Mouse (Mus musculus) heart, postnatal 14 days (tissue): ENCODE data around the gene Dnaic2. TPM values are rescaled to one million over a fixed set of nuclear protein-coding genes. Genes with fewer than 3 reads are reported as not detected.

ENCODE experiments used
- DNase-seq, 2 experiments: peaks; one replicate each; pipeline ENCODE4 v3.0.0; 2021 to 2022
- intact Hi-C: fragments of 180-260 bp; cut with DNase I; formaldehyde crosslinking; loops from one replicate; pipeline ENCODE4 v1.15.1; 2025
- long read RNA-seq, 2 experiments: library from polyadenylated mRNA; stranded (forward); transcript quantifications; one replicate each; pipeline ENCODE4 v2.0.0; 2021
- total RNA-seq, 2 experiments: library from RNA; stranded (reverse); gene quantifications; 2 replicates each; pipeline ENCODE4 v1.2.3; 2021

The Dnaic2 gene
- under 1 TPM; 0.27 to 0.60 TPM for total RNA-seq
- long read RNA-seq, experiment 1, partial matches to known transcripts = 0 of 1 reads
- long read RNA-seq, experiment 1, other reads (novel, unspliced or antisense) = 1 of 1 reads
- long read RNA-seq, experiment 2, partial matches to known transcripts = 0 of 1 reads
- long read RNA-seq, experiment 2, other reads (novel, unspliced or antisense) = 1 of 1 reads

DNA sequence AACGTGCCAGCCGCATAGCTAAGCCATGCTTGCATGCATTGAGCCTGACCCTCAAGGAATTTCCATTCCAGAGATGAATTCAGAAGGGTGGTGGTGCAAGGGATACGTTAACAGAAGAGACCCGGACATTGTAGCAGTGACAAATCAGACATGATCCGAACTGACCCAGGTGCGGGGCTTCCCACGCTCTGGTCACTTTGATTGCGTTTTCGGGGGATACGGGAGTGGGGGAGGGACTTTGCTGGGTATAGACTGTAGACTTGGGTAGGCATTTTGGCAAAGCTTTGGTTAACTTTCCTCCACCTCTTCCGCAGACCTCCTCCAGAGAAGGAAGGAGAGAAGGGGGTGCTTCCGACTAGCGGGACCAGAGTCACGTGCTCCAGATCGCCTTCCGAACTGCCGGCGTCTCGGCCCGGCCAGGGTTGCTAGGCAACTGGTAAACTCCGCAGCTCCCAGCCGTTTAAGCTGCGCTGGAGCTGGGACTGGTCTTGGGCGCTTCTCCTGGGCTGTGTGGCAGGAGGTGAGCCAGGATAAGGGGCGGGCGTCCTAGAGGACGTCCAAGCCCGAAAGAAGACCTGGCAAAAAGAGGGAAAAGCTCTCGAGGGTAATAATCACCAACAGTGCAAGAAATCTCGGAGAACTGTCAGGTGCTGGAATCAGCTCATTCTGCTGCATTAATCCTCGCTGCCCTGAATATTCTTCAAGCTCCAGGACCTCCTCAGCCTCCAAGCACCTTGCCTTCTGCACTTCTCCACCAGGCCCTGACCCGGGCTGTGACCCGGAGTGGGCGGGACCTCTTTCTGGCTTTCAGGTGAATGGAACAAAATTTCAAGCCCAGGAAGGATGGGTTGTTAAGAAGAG, at the start of gene Dnaic2:
Gene Dnaic2 (plus strand): TSS at position 444 of the 861 bp plus-strand sequence.
- intact Hi-C loops = loop anchor here (5.0 kb wide), 1 partner anchor 55 kb away; no protein-coding TSS in a partner anchor
- peak; percentile 70 to 78 for DNase-seq

GRCm38 (mm10) chr11:114679582-114679981, 47.6 kb upstream of the Dnaic2 start:
- DNase-seq = peak; percentile 36 to 38
- intact Hi-C loops = loop anchor here (5.0 kb wide), 1 partner anchor 108 kb away; no protein-coding TSS in a partner anchor

DNA sequence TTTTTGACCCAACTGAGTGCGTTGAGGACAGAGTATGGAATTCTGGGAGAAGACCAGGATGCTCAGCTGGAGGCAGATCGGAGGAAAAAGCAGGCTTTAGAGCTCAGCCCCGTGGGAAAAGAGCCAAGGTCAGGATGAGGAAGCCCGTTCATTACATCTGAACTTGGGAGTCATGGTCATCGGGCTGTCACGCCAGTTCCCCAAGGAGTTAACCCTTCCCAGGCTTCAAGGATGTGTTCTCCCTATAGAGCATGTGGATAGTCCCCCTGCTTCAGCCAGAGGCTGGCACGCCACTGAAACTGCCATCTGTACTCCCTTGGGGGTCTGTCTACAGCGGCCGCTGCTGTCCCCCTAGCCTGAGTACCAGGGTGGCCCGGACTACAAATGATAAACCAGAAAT, 46.9 kb upstream of the Dnaic2 start:
- DNase-seq = peak in 1 of 2 experiments; percentile 60
- intact Hi-C loops = no loop called here

GRCm38 (mm10) chr11:114681054-114681453, 46.2 kb upstream of the Dnaic2 start:
- no peak for DNase-seq
- intact Hi-C loops = no loop called here

DNA sequence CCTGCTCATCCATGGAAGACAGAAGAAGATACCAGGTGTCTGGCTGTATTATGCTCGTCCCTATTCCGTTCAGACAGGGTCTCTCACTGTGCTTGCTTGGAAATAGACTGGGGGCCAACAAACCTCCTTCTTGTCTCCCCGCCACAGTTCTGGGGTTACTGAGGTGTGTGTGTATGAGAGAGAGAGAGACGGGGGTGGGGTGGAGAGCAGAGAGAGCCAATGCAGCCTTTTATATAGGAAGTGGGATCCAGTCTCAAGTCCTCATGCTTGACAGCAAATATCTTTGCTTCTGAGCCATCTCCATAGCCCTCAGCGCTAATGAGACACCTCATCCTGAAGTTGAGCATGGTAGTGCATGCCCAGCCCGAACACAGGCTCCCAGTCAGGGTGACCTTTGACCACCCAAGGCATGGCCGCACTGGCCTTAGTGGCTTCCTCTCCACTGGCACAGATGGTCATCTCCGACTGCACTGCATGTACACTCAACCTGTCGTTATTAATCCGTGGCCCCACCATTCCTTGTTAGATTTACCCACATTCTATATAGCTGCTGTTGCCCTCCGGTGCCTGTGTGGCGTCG, 44.8 kb upstream of the Dnaic2 start:
- DNase-seq = no peak
- intact Hi-C loops = no loop called here

DNA sequence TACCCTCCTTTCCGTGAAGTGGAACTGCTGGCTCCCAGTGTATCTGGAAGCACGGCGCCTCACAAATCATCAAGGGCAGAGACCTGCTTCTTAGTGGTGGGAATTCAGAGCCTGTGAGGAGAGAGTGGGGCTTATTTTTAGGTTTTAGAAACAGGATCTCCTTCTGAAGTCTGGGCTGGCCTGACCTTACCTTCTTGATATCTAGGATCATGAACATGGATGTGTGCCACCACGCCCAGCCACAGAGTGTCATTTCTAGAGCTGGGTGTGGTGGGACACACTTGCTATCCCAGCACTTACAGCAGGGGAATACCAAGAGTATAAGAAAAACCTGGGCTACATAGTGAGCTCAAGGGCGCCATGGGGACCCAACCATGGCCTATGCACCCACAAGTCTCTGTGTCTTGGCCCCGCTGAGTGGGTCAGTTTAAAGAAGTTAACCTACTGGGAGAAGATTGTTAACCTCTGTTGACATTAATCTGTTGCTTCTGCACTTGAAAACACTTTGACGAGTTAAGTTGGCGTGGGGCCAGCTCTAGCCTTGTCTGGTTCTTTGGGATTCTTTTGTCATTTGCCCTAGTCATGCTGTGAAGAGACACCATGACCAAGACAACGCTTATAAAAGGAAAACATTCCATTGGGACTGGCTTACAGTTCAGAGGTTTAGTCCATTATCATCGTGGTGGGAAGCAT, 44.0 kb upstream of the Dnaic2 start:
- DNase-seq = no peak
- intact Hi-C loops = no loop called here

DNA sequence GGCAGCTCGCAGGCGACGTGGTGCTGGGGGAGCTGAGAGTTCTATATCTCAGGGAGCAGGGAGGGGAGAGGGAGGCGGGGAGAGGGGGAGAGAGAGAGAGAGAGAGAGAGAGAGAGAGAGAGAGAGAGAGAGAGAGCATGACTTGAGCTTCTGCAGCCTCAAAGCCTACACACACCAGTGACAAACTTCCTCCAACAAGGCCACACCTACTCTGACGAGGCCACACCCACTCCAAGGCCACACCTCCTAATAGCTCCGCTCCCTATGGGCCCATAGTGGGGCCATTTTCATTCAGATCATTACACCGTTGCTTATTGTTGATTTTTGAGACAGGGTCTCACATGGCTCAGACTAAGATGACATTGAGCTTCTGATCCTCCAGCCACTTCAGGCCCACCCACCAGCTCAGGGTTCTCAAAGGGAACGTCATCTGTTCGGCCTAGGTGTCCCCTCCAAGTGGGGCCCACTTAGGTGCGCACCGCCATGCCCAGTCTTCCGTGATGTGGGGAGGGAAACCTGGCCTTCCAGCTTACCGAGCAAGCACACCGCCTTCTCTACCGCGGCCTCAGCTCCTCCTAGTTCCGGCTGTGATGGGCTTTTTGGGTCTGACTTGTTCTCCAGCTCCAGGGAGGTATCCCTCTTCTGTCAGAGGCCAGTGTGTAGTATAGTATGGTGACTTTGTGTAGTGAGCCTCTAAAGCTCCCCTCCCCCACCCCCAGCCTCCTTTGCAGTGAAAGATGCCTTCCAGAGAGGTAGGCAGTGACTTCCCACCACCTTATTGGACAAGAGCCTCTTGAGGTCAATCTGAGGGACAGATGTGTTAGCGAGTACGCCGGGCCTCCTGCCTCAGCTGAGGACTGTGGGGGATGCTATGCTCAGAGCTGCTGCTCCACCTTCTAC, 43.2 kb upstream of the Dnaic2 start:
- DNase-seq = no peak
- intact Hi-C loops = no loop called here

GRCm38 (mm10) chr11:114684627-114685373, 42.4 kb upstream of the Dnaic2 start:
- intact Hi-C loops = no loop called here
- DNase-seq = no peak

DNA sequence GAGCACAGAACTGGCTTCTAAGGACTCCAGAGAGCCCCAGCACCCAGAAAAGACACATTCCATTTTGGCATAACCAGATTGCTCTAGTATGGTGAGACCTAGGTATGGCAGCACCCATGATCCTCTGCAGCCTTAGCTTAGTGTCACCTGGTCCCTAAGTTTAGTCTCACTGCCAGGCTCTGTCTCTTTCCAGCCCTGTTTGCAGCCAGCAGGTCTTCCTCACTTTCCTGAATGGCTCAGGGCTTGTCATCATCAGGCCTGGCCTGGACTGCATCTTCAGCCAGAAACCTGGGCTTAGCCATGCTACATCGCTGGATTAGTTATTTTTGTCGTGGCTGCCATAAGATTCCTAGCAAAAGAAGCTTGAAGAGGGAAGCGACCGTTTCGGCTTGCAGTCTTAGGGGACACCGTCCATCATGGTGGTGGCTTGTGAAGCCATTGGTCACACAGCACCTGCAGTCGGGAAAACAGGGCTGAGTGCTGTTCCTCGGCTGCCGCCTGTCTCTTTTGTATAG, 41.6 kb upstream of the Dnaic2 start:
- DNase-seq = no peak
- intact Hi-C loops = no loop called here

DNA sequence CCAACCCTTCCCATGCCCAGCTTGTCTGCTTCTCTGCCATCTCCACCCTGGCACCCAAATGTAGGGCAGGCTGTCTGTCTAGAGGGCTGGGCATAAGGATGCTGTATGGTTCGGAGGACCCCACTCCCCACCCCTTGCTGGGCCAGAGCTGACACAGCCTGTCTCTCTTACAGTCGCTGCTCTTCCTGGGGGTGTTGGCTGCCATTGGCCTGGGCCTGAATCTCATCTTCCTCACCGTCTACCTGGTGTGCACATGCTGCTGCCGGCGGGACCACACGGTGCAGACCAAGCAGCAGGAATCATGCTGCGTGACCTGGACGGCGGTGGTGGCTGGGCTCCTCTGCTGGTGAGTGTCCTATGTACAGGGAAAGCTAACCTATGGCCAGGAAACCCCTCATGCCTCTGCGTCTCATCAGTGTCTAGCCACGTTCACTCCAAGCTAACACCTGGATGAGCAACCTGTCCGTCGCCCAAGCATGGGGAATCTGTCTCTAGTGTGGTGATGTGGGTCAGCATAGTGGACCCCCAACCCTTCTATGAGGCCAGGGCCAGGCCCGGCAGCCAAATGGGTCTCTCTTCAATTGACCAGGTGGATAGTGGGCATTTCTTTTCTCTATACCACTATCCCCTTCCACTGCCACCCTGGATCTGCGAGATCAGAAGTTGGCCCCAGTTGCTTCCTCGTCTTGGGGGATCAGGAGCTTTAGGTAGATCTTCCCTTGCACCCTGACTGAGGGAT, 40.8 kb upstream of the Dnaic2 start:
- DNase-seq = no peak
- intact Hi-C loops = no loop called here

DNA sequence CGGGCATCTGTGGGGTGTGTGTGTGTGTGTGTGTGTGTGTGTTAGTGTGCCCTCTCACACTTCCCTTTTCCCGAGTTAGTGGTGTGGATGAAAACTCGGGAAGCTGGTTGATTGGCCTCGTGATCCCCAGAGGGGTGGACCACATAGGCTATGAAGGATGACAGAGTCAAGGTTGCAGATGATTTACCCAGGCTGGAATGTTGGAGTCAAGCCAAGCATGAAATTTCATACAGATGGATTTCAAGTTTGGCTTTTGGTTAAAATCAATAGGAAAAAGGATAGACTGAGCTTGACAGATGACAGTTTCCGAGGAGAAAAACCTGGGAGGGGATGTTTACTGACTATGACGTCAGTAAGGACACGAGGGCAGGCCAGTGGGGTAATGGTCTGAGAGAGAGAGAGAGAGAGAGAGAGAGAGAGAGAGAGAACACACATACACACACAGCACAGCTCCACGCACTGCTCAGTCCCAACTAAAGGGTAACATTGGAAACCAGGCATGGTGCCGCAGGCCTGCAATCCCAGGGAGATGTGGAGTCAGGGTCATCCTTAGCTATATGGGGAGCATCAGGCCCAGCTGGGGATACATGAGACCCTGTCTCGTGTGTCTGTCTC, 39.5 kb upstream of the Dnaic2 start:
- no peak for DNase-seq
- intact Hi-C loops = no loop called here

DNA sequence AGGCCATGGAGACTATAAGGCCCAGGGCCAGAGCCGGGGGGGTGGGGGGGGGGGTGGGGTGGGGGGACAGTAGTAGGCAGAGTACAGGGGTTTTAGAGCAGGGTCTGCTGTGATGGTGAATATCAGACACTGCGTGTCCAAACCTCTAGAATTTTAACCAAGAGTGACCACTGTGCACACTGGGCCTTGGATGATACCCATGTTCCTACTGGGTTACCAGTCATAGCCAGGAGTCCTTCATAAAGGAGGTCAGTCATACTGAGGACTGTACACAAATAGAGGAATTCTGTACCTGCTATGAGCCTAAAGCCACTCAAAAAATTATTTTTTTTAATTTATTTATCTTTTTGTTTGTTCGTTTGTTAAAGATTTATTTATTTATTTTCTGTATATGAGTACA, 38.5 kb upstream of the Dnaic2 start:
- DNase-seq = no peak
- intact Hi-C loops = no loop called here

- DNase-seq = no peak
- intact Hi-C loops = no loop called here
Observed at GRCm38 (mm10) chr11:114690192-114690591, 37.0 kb upstream of the Dnaic2 start.

DNA sequence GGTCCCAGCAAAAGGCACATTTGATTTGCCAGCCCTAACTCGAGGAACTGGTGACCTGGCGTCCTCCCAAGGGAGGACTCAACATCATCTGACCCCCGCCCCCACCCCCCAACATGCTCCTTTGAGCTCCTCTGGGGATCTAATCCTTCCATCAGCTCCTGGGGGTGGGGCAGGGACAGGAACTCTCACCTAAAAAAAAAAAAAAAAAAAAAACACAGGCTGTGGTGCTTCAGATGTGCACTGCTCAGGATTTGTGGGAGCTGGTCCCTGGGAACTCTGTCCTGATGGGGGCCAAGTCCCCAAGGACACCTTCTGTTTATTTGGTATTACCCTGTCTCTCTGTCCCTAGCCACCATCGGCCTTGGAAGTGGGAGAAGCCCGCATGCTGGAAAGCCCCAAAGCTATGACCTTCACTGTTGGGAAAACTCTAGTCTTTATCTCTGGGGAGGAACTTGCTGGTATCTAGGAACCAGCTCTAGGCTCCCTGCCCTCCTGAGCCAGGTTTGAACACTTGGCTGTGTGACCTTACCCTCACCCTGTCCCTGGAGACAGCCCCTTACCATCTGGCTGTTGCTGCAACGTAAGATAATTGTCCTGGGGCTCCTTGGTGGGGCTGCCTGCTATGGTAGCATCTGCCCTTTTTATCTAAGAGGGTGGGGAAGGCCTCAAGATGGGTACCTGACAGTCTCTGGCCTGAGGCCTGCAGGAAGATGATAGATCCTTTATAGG, 35.6 kb upstream of the Dnaic2 start:
- intact Hi-C loops = no loop called here
- DNase-seq = no peak

GRCm38 (mm10) chr11:114692601-114693000, 34.6 kb upstream of the Dnaic2 start:
- intact Hi-C loops = no loop called here
- no peak for DNase-seq

DNA sequence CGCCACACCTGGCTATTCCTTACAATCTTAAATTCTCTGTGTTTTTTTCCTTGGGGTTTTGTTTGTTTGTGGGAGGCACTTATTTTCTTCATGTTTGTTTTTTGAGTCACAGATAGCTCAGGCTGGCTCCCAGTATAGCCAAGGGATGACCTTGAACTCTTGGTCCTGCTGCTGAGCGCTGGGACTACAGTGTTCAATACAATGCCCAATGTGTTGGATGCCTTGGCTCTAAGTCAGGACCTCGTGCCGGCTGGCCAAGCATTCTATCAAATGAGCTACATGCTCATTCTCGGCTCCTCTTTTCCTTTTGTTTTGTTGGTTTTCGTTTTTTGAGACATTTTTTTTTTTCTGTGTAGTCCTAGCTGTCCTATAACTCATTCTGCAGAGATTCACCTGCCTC, 33.8 kb upstream of the Dnaic2 start:
- no peak for DNase-seq
- intact Hi-C loops = no loop called here

- intact Hi-C loops = no loop called here
Observed at GRCm38 (mm10) chr11:114694451-114694850, 32.8 kb upstream of the Dnaic2 start.

More at GRCm38 (mm10) chr11:114694451-114694850, 32.8 kb upstream of the Dnaic2 start:
- no peak for DNase-seq
